Mouse (Mus musculus): ENCODE results near the gene D1Ertd622e.
A peak's percentile ranks its signal among the peaks of the same experiment; 100 is the strongest.
"Not testable (repeated sequence)": the region's sequence is repeated elsewhere in the genome, so short reads cannot be mapped to it uniquely, and the experiment has no call there.

D1Ertd622e gene

GRCm38 (mm10) chr1:97580680-97581079, 81.2 kb downstream of the D1Ertd622e start:
- not testable (repeated sequence) for DNase-seq (ENCODE audit: low read depth, low spot score)

GRCm38 (mm10) chr1:97580270-97580669, 81.6 kb downstream of the D1Ertd622e start:
- no peak for DNase-seq (ENCODE audit: low read depth, low spot score)

GRCm38 (mm10) chr1:97578025-97578417, 83.9 kb downstream of the D1Ertd622e start:
- no peak for DNase-seq (ENCODE audit: low read depth, low spot score)

GRCm38 (mm10) chr1:97577062-97578024, 84.5 kb downstream of the D1Ertd622e start:
- DNase-seq (ENCODE audit: low read depth, low spot score) = no peak

GRCm38 (mm10) chr1:97576576-97576975, 85.3 kb downstream of the D1Ertd622e start:
- DNase-seq (ENCODE audit: low read depth, low spot score) = peak; percentile 13

GRCm38 (mm10) chr1:97570814-97571213, 91.1 kb downstream of the D1Ertd622e start:
- DNase-seq (ENCODE audit: low read depth, low spot score) = no peak

- no peak for DNase-seq (ENCODE audit: low read depth, low spot score)
Measured at GRCm38 (mm10) chr1:97567956-97568355, 93.9 kb downstream of the D1Ertd622e start.

GRCm38 (mm10) chr1:97564641-97565040, 97.2 kb downstream of the D1Ertd622e start:
- no peak for DNase-seq (ENCODE audit: low read depth, low spot score)

- no peak for DNase-seq (ENCODE audit: low read depth, low spot score)
Measured at GRCm38 (mm10) chr1:97562867-97563266, 99.0 kb downstream of the D1Ertd622e start.
